Mouse (Mus musculus) MEL (cell line): ENCODE results near the gene Nlrc4. TPM values are rescaled to one million over a fixed set of nuclear protein-coding genes. Genes with fewer than 3 reads are reported as not detected.

Experiments
- DNase-seq: peaks from one replicate; pipeline ENCODE4 v3.0.0; 2011; ENCODE audit warnings: low read depth, low spot score
- H3K27ac ChIP-seq: 2 replicates; pipeline ENCODE4 v1.5.1; 2012; ENCODE audit warnings: low read depth, mild to moderate bottlenecking, control low read depth, low read length, moderate library complexity; ENCODE audit not compliant: control insufficient read depth
- H3K27me3 ChIP-seq, 2 experiments: fragments of 150-350 bp in 1 of 2; sonication (generic) in 1 of 2; 2 replicates each; pipeline ENCODE4 v1.6.1; 2012; ENCODE audit warnings: low read length in 2 of 2, mild to moderate bottlenecking in 2 of 2, improper control_type of control experiment in 1 of 2, moderate library complexity in 1 of 2; ENCODE audit not compliant: insufficient read depth in 2 of 2, control insufficient read depth in 1 of 2
- H3K36me3 ChIP-seq, 2 experiments: 2 replicates each; pipeline ENCODE4 v1.6.1; 2012 to 2014; ENCODE audit warnings: low read length in 2 of 2, improper control_type of control experiment in 1 of 2, inconsistent platforms in 1 of 2, mild to moderate bottlenecking in 1 of 2; ENCODE audit not compliant: insufficient read depth in 2 of 2, control insufficient read depth in 1 of 2
- H3K4me1 ChIP-seq, 2 experiments: fragments of 150-350 bp in 1 of 2; sonication (generic) in 1 of 2; 2 replicates each; pipeline ENCODE4 v1.6.1; 2012; ENCODE audit warnings: low read length in 2 of 2, improper control_type of control experiment in 1 of 2, mild to moderate bottlenecking in 1 of 2; ENCODE audit not compliant: insufficient read depth in 2 of 2, control insufficient read depth in 1 of 2
- H3K4me3 ChIP-seq, 2 experiments: fragments of 150-350 bp in 1 of 2; sonication (generic) in 1 of 2; 2 replicates each; pipeline ENCODE4 v1.5.1; 2012; ENCODE audit warnings: low read depth in 2 of 2, low read length in 2 of 2, mild to moderate bottlenecking in 2 of 2, moderate library complexity in 2 of 2, control low read depth in 1 of 2, improper control_type of control experiment in 1 of 2; ENCODE audit not compliant: control insufficient read depth in 1 of 2, insufficient read depth in 1 of 2
- H3K79me2 ChIP-seq: 2 replicates; pipeline ENCODE4 v1.6.1; 2012; ENCODE audit warnings: mild to moderate bottlenecking, low read length, moderate library complexity; ENCODE audit not compliant: control insufficient read depth, poor library complexity, insufficient read depth
- H3K9ac ChIP-seq: 2 replicates; pipeline ENCODE4 v1.6.1; 2012; ENCODE audit warnings: low read depth, mild to moderate bottlenecking, control low read depth, low read length, moderate library complexity; ENCODE audit not compliant: control insufficient read depth, poor library complexity, severe bottlenecking
- H3K9me3 ChIP-seq: fragments of 150-350 bp; sonication (generic); replicated peaks from 2 replicates; pipeline ENCODE4 v1.6.1; 2012; ENCODE audit warnings: mild to moderate bottlenecking, low read length, improper control_type of control experiment, moderate library complexity; ENCODE audit not compliant: insufficient read depth
- BHLHE40 ChIP-seq: IDR thresholded peaks from 2 replicates; pipeline ENCODE4 v1.6.1; 2012; ENCODE audit warnings: low read depth, mild to moderate bottlenecking, inconsistent platforms, low read length, improper control_type of control experiment, borderline replicate concordance
- CHD2 ChIP-seq: IDR thresholded peaks from 2 replicates; pipeline ENCODE4 v1.6.1; 2011; ENCODE audit warnings: low read length, improper control_type of control experiment
- CTCF ChIP-seq, 3 experiments: IDR thresholded peaks in 2 of 3; conservative IDR thresholded peaks in 1 of 3; 2 replicates each; pipeline ENCODE4 v1.5.1; 2011 to 2012; ENCODE audit warnings: low read length in 3 of 3, low read depth in 2 of 3, mild to moderate bottlenecking in 2 of 3, improper control_type of control experiment in 1 of 3, inconsistent platforms in 1 of 3, mixed read lengths in 1 of 3, moderate library complexity in 1 of 3; ENCODE audit not compliant: control insufficient read depth in 1 of 3, insufficient read depth in 1 of 3, poor library complexity in 1 of 3, severe bottlenecking in 1 of 3
- E2F4 ChIP-seq: IDR thresholded peaks from 2 replicates; pipeline ENCODE4 v1.6.1; 2011; ENCODE audit warnings: low read depth, low read length, improper control_type of control experiment, borderline replicate concordance
- ELF1 ChIP-seq: IDR thresholded peaks from 2 replicates; pipeline ENCODE4 v1.6.1; 2014; ENCODE audit warnings: low read depth, mild to moderate bottlenecking, inconsistent platforms, low read length, improper control_type of control experiment, moderate library complexity
- EP300 ChIP-seq, 2 experiments: IDR thresholded peaks; 2 replicates each; pipeline ENCODE4 v1.6.1; 2011; ENCODE audit warnings: improper control_type of control experiment in 2 of 2, low read length in 2 of 2, low read depth in 1 of 2, mild to moderate bottlenecking in 1 of 2
- ETS1 ChIP-seq: IDR thresholded peaks from 2 replicates; pipeline ENCODE4 v1.6.1; 2012; ENCODE audit warnings: low read depth, mild to moderate bottlenecking, inconsistent platforms, low read length, improper control_type of control experiment, moderate library complexity
- GABPA ChIP-seq: IDR thresholded peaks from 2 replicates; pipeline ENCODE4 v1.6.1; 2012; ENCODE audit warnings: low read depth, mild to moderate bottlenecking, inconsistent platforms, low read length, improper control_type of control experiment, moderate library complexity
- GATA1 ChIP-seq: IDR thresholded peaks from 2 replicates; pipeline ENCODE4 v1.6.1; 2011; ENCODE audit warnings: low read depth, low read length, improper control_type of control experiment
- HCFC1 ChIP-seq: IDR thresholded peaks from 2 replicates; pipeline ENCODE4 v1.6.1; 2012; ENCODE audit warnings: low read depth, mild to moderate bottlenecking, inconsistent platforms, low read length, improper control_type of control experiment, moderate library complexity
- JUND ChIP-seq: IDR thresholded peaks from 2 replicates; pipeline ENCODE4 v1.6.1; 2011; ENCODE audit warnings: low read depth, mild to moderate bottlenecking, improper control_type of control experiment, low read length
- KAT2A ChIP-seq: conservative IDR thresholded peaks from 2 replicates; pipeline ENCODE4 v1.6.1; 2012; ENCODE audit warnings: low read depth, low read length, improper control_type of control experiment, inconsistent platforms
- MAFK ChIP-seq: IDR thresholded peaks from 2 replicates; pipeline ENCODE4 v1.6.1; 2011; ENCODE audit warnings: low read depth, mild to moderate bottlenecking, low read length, improper control_type of control experiment, borderline replicate concordance
- MAZ ChIP-seq: IDR thresholded peaks from 2 replicates; pipeline ENCODE4 v1.6.1; 2012; ENCODE audit warnings: low read depth, mild to moderate bottlenecking, inconsistent platforms, low read length, improper control_type of control experiment
- MEF2A ChIP-seq: IDR thresholded peaks from 2 replicates; pipeline ENCODE4 v1.6.1; 2014; ENCODE audit warnings: low read depth, mild to moderate bottlenecking, inconsistent platforms, low read length, improper control_type of control experiment; ENCODE audit not compliant: poor library complexity, insufficient replicate concordance, severe bottlenecking; ENCODE audit errors: extremely low read depth
- MXI1 ChIP-seq: IDR thresholded peaks from 2 replicates; pipeline ENCODE4 v1.6.1; 2011; ENCODE audit warnings: mild to moderate bottlenecking, low read depth, low read length, improper control_type of control experiment
- MYB ChIP-seq: IDR thresholded peaks from 2 replicates; pipeline ENCODE4 v1.6.1; 2011; ENCODE audit warnings: mild to moderate bottlenecking, low read depth, low read length, improper control_type of control experiment
- NELFE ChIP-seq: IDR thresholded peaks from 2 replicates; pipeline ENCODE4 v1.6.1; 2011; ENCODE audit warnings: low read depth, low read length, improper control_type of control experiment
- NRF1 ChIP-seq: IDR thresholded peaks from 2 replicates; pipeline ENCODE4 v1.6.1; 2014; ENCODE audit warnings: low read depth, mild to moderate bottlenecking, inconsistent platforms, low read length, improper control_type of control experiment, moderate library complexity; ENCODE audit not compliant: poor library complexity, insufficient read depth, severe bottlenecking
- POLR2AphosphoS5 ChIP-seq: IDR thresholded peaks from 2 replicates; pipeline ENCODE4 v1.6.1; 2012; ENCODE audit warnings: low read depth, borderline replicate concordance, mild to moderate bottlenecking, inconsistent platforms, low read length, moderate library complexity, mixed read lengths
- RCOR1 ChIP-seq: IDR thresholded peaks from 2 replicates; pipeline ENCODE4 v1.6.1; 2012; ENCODE audit warnings: low read depth, mild to moderate bottlenecking, inconsistent platforms, low read length, improper control_type of control experiment
- SIN3A ChIP-seq: IDR thresholded peaks from 2 replicates; pipeline ENCODE4 v1.6.1; 2012; ENCODE audit warnings: low read length, improper control_type of control experiment, inconsistent platforms
- SMC3 ChIP-seq: IDR thresholded peaks from 2 replicates; pipeline ENCODE4 v1.6.1; 2011; ENCODE audit warnings: low read depth, low read length, improper control_type of control experiment
- TAL1 ChIP-seq: IDR thresholded peaks from 2 replicates; pipeline ENCODE4 v1.6.1; 2012; ENCODE audit warnings: mild to moderate bottlenecking, inconsistent platforms, low read length, moderate library complexity, mixed read lengths
- TCF12 ChIP-seq: IDR thresholded peaks from 2 replicates; pipeline ENCODE4 v1.6.1; 2014; ENCODE audit warnings: low read depth, mild to moderate bottlenecking, inconsistent platforms, low read length, improper control_type of control experiment, moderate library complexity
- UBTF ChIP-seq: IDR thresholded peaks from 2 replicates; pipeline ENCODE4 v1.6.1; 2012; ENCODE audit warnings: low read depth, mild to moderate bottlenecking, inconsistent platforms, low read length, improper control_type of control experiment, moderate library complexity, borderline replicate concordance; ENCODE audit not compliant: insufficient read depth
- USF1 ChIP-seq: IDR thresholded peaks from 2 replicates; pipeline ENCODE4 v1.6.1; 2014; ENCODE audit warnings: low read depth, mild to moderate bottlenecking, inconsistent platforms, low read length, improper control_type of control experiment, moderate library complexity
- USF2 ChIP-seq, 2 experiments: IDR thresholded peaks; 2 replicates each; pipeline ENCODE4 v1.6.1; 2011 to 2012; ENCODE audit warnings: improper control_type of control experiment in 2 of 2, low read length in 2 of 2, borderline replicate concordance in 1 of 2, inconsistent platforms in 1 of 2, low read depth in 1 of 2, mild to moderate bottlenecking in 1 of 2; ENCODE audit not compliant: insufficient read depth in 1 of 2
- ZKSCAN1 ChIP-seq: IDR thresholded peaks from 2 replicates; pipeline ENCODE4 v1.6.1; 2012; ENCODE audit warnings: low read depth, mild to moderate bottlenecking, inconsistent platforms, low read length, improper control_type of control experiment, moderate library complexity
- ZNF384 ChIP-seq: IDR thresholded peaks from 2 replicates; pipeline ENCODE4 v1.6.1; 2012; ENCODE audit warnings: low read depth, mild to moderate bottlenecking, inconsistent platforms, low read length, improper control_type of control experiment
- polyA plus RNA-seq, 2 experiments: library from polyadenylated mRNA; stranded (reverse) in 1 of 2; unstranded in 1 of 2; fragments of >175 nt in 1 of 2; fragments of >200 nt in 1 of 2; gene quantifications; 2 replicates each; pipeline versions ENCODE4 v1.2.1 to v1.2.4; 2012; ENCODE audit warnings: low replicate concordance in 2 of 2, low read depth in 1 of 2; ENCODE audit not compliant: insufficient read length in 2 of 2, insufficient read depth in 1 of 2, missing spikeins in 1 of 2
- total RNA-seq: library from RNA; depleted of rRNA; stranded (reverse); fragments of 300-350 nt; gene quantifications from 2 replicates; pipeline ENCODE4 v1.2.3, GENCODE M21; 2012

Gene Nlrc4
- total and polyA plus RNA-seq, 3 experiments: 0.04 to 0.47 TPM; not detected in 1

- Histone ChIP-seq H3K79me2 (no peaks in the 10 kb centered on the region), H3K4me3 (no peak overlapping the region), H3K36me3 (peaks cover 0 to 8% of the 10 kb centered on the region in 2 experiments; a peak in 2 of 4 replicates), H3K9ac (no peak overlapping the region), H3K9me3 (no peaks in the 10 kb centered on the region), H3K4me1 (no peaks in the 10 kb centered on the region), H3K27me3 (no peaks in the 10 kb centered on the region), H3K27ac (no peak overlapping the region)
- no peak for DNase-seq
- TF ChIP-seq EP300 (IDR thresholded peaks at IDR 0.05; ENCODE audit: low read depth in 1 of 2, low read length in 2 of 2) (no peak), TCF12 (no peak), MXI1 (no peak), USF1 (no peak), E2F4 (no peak), MEF2A (no peak), UBTF (no peak), ZKSCAN1 (no peak), ELF1 (no peak), ETS1 (no peak), MAFK (no peak), SIN3A (no peak), SMC3 (no peak), MAZ (no peak), NELFE (no peak), HCFC1 (no peak), POLR2AphosphoS5 (no peak)
Observed at GRCm38 (mm10) chr17:74386657-74387056, 72.3 kb downstream of the Nlrc4 start.

- Histone ChIP-seq H3K27ac (no peak overlapping the region), H3K36me3 (peaks cover 0 to 23% of the 10 kb centered on the region in 2 experiments; a peak in 2 of 4 replicates), H3K4me1 (no peaks in the 10 kb centered on the region), H3K4me3 (no peak overlapping the region), H3K9me3 (no peaks in the 10 kb centered on the region), H3K27me3 (no peaks in the 10 kb centered on the region), H3K9ac (no peak overlapping the region), H3K79me2 (no peaks in the 10 kb centered on the region)
- no peak for DNase-seq
- no peak for TF ChIP-seq MXI1
- no peak for TF ChIP-seq CHD2
- no peak for TF ChIP-seq CTCF (IDR thresholded peaks at IDR 0.05 in 2 of 3, conservative IDR thresholded peaks at IDR 0.05 in 1 of 3; ENCODE audit: control insufficient read depth in 1 of 3, insufficient read depth in 1 of 3, low read depth in 2 of 3, low read length in 3 of 3, poor library complexity in 1 of 3, severe bottlenecking in 1 of 3)
- no peak for TF ChIP-seq MAFK
- TF ChIP-seq GATA1: no peak
- TF ChIP-seq UBTF: no peak
- no peak for TF ChIP-seq USF2 (IDR thresholded peaks at IDR 0.05; ENCODE audit: borderline replicate concordance in 1 of 2, insufficient read depth in 1 of 2, low read depth in 1 of 2, low read length in 2 of 2)
- TF ChIP-seq RCOR1: no peak
- TF ChIP-seq TAL1: no peak
- no peak for TF ChIP-seq NRF1
- TF ChIP-seq MYB: no peak
- TF ChIP-seq BHLHE40: no peak
- TF ChIP-seq GABPA: no peak
- no peak for TF ChIP-seq E2F4
- TF ChIP-seq KAT2A: no peak
- TF ChIP-seq MAZ: no peak
- no peak for TF ChIP-seq ZNF384
- TF ChIP-seq JUND: no peak
- TF ChIP-seq, all 39 proteins: peak for 0
Observed at GRCm38 (mm10) chr17:74376916-74377315, 82.0 kb downstream of the Nlrc4 start.
